13 mouse cellular contexts compared by ENCODE assay signal in genomic region chr9:21105760-21106564, GRCm38 (mm10). TPM values are rescaled to one million over a fixed set of nuclear protein-coding genes. Genes with fewer than 3 reads are reported as not detected.
DNase-seq lines count a peak whose midpoint lies in the region; ATAC-seq lines count a peak whose summit lies in the region.
"Had no signal": no experiment of that assay in that cellular context is flagged by ENCODE, and none has a peak within 500 bp of the region (broad histone marks: within the 10 kb centered on the region; RNA-seq: fewer than 3 reads in every experiment).

No protein-coding gene starts in this region.

- H3K9me3 ChIP-seq in midbrain, embryonic 10.5 days (replicated peaks) = no peaks in the 10 kb centered on the region
- H3K9me3 ChIP-seq: forebrain, embryonic 10.5 days; lung, embryonic 15.5 days had no signal

- no peaks in the 10 kb centered on the region for H3K27me3 ChIP-seq in midbrain, embryonic 10.5 days (ENCODE audit: low read depth, poor library complexity, severe bottlenecking)
- H3K27me3 ChIP-seq: lung, embryonic 15.5 days had no signal

- peak; percentile 23 to 33 for DNase-seq in left cerebral cortex, postnatal 14 days (ENCODE audit: low spot score in 2 of 2)
- no peak for DNase-seq in left cerebral cortex, postnatal 10 days (ENCODE audit: extremely low spot score in 1 of 2, low spot score in 2 of 2)
- peak; percentile 60 for DNase-seq in brain, adult 2 months (ENCODE audit: low read depth, low spot score)
- DNase-seq in ovary, postnatal 10 days (ENCODE audit: low spot score) = no peak
- no peak for DNase-seq in midbrain, embryonic 10.5 days (ENCODE audit: low spot score)
- DNase-seq: adrenal gland, postnatal 14 days; cerebellum, adult 11 months; thymus, adult 18-20 months had no signal

- H3K27ac ChIP-seq in midbrain, embryonic 10.5 days (replicated peaks) = no peak overlapping the region
- H3K27ac ChIP-seq: forebrain, embryonic 10.5 days; lung, embryonic 15.5 days had no signal

- H3K4me3 ChIP-seq in midbrain, embryonic 10.5 days = no peak overlapping the region
- H3K4me3 ChIP-seq: forebrain, embryonic 10.5 days; lung, embryonic 15.5 days had no signal

- 83% methylated on average over 5 of the region's 5 CpGs for WGBS in midbrain, embryonic 10.5 days

- intact Hi-C loops in left cerebral cortex, postnatal 14 days (cut with DNase I) = no loop called here
- intact Hi-C loops in left cerebral cortex, postnatal 10 days (cut with DNase I) = no loop called here

- H3K36me3 ChIP-seq in midbrain, embryonic 10.5 days = peaks cover 8% of the 10 kb centered on the region; the same call in 1 of the 2 replicates
- H3K36me3 ChIP-seq: lung, embryonic 15.5 days had no signal

- ATAC-seq in erythroid progenitor cell, adult 5-6 weeks (replicated peaks; ENCODE audit: low FRiP score, poor library complexity, severe bottlenecking) = peak; percentile 92
- ATAC-seq in megakaryocyte progenitor cell, adult 5-6 weeks (replicated peaks; ENCODE audit: poor library complexity) = peak; percentile 63
- ATAC-seq: CD4-positive, CD25-positive, alpha-beta regulatory T cell, adult 4 months had no signal

- peaks cover 18% of the 10 kb centered on the region for H3K4me1 ChIP-seq in midbrain, embryonic 10.5 days

RNA-seq across cellular contexts. Expression of gene Raver1, which starts 14.2 kb away (rescaled TPM):
- 10 to 100 TPM; 30.0 to 30.9 TPM for total RNA-seq in left cerebral cortex, postnatal 14 days (2021)
- 10 to 100 TPM; 31.2 to 31.4 TPM for total RNA-seq in left cerebral cortex, postnatal 10 days (2021)
- total RNA-seq in erythroid progenitor cell, adult 5-6 weeks (2015; ENCODE audit: low replicate concordance) = 18.4 and 23.4 TPM in 2 replicates
- 21.1 and 32.5 TPM in 2 replicates for total RNA-seq in erythroid progenitor cell, adult 5-6 weeks (2017; ENCODE audit: low replicate concordance)
- 48.4 and 60.3 TPM in 2 replicates for total RNA-seq in megakaryocyte progenitor cell, adult 5-6 weeks (2015)
- 28.4 and 30.0 TPM in 2 replicates for total RNA-seq in megakaryocyte progenitor cell, adult 5-6 weeks (2017)
- 95.4 and 102 TPM in 2 replicates for polyA plus RNA-seq in midbrain, embryonic 10.5 days (2016; fragmentation: Nextera tagmentation; extraction: Ambion mirVana)

RNA-seq across cellular contexts. Expression of gene Gm38431, which starts 14.2 kb away (rescaled TPM):
- total RNA-seq in left cerebral cortex, postnatal 14 days (2021) = 1 to 10 TPM; 1.8 to 2.6 TPM
- total RNA-seq in left cerebral cortex, postnatal 10 days (2021) = 1 to 10 TPM; 2.1 to 3.2 TPM
- 30.6 and 34.0 TPM in 2 replicates for total RNA-seq in erythroid progenitor cell, adult 5-6 weeks (2015; ENCODE audit: low replicate concordance)
- 4.2 TPM in 1 of 2 replicates, not detected in the other for total RNA-seq in erythroid progenitor cell, adult 5-6 weeks (2017; ENCODE audit: low replicate concordance)
- total RNA-seq in megakaryocyte progenitor cell, adult 5-6 weeks (2015) = 64.5 and 66.7 TPM in 2 replicates
- total RNA-seq in megakaryocyte progenitor cell, adult 5-6 weeks (2017) = 4.0 and 4.5 TPM in 2 replicates
- 3.4 and 3.9 TPM in 2 replicates for polyA plus RNA-seq in midbrain, embryonic 10.5 days (2016; fragmentation: Nextera tagmentation; extraction: Ambion mirVana)

RNA-seq across cellular contexts. Expression of gene Tyk2, which starts 25.1 kb away (rescaled TPM):
- 10 to 100 TPM; 11.7 to 12.0 TPM for total RNA-seq in left cerebral cortex, postnatal 14 days (2021)
- 10 to 100 TPM; 11.2 to 13.2 TPM for total RNA-seq in left cerebral cortex, postnatal 10 days (2021)
- 2.5 and 5.0 TPM in 2 replicates for total RNA-seq in erythroid progenitor cell, adult 5-6 weeks (2015; ENCODE audit: low replicate concordance)
- total RNA-seq in erythroid progenitor cell, adult 5-6 weeks (2017; ENCODE audit: low replicate concordance) = 4.7 and 5.0 TPM in 2 replicates
- 12.0 and 12.5 TPM in 2 replicates for total RNA-seq in megakaryocyte progenitor cell, adult 5-6 weeks (2015)
- total RNA-seq in megakaryocyte progenitor cell, adult 5-6 weeks (2017) = 16.7 and 17.9 TPM in 2 replicates
- polyA plus RNA-seq in midbrain, embryonic 10.5 days (2016; fragmentation: Nextera tagmentation; extraction: Ambion mirVana) = 13.6 and 14.8 TPM in 2 replicates

RNA-seq across cellular contexts. Expression of gene Fdx1l, which starts 32.5 kb away (rescaled TPM):
- total RNA-seq in left cerebral cortex, postnatal 14 days (2021) = 10 to 100 TPM; 54.8 to 55.0 TPM
- 10 to 100 TPM; 48.1 to 53.0 TPM for total RNA-seq in left cerebral cortex, postnatal 10 days (2021)
- total RNA-seq in erythroid progenitor cell, adult 5-6 weeks (2015; ENCODE audit: low replicate concordance) = 13.0 and 19.8 TPM in 2 replicates
- total RNA-seq in erythroid progenitor cell, adult 5-6 weeks (2017; ENCODE audit: low replicate concordance) = 7.8 and 19.7 TPM in 2 replicates
- total RNA-seq in megakaryocyte progenitor cell, adult 5-6 weeks (2015) = 20.5 and 25.2 TPM in 2 replicates
- 41.5 and 64.8 TPM in 2 replicates for total RNA-seq in megakaryocyte progenitor cell, adult 5-6 weeks (2017)
- 57.1 and 66.7 TPM in 2 replicates for polyA plus RNA-seq in midbrain, embryonic 10.5 days (2016; fragmentation: Nextera tagmentation; extraction: Ambion mirVana)

RNA-seq across cellular contexts. Expression of gene Gm49373, which starts 33.1 kb away (rescaled TPM):
- total RNA-seq in left cerebral cortex, postnatal 14 days (2021) = under 1 TPM; 0.72 to 0.90 TPM
- 1 to 10 TPM in 1 of 2 experiments, not detected in 1; 1.1 TPM for total RNA-seq in left cerebral cortex, postnatal 10 days (2021)
- total RNA-seq in erythroid progenitor cell, adult 5-6 weeks (2015; ENCODE audit: low replicate concordance) = not detected in 2 replicates
- not detected in 2 replicates for total RNA-seq in erythroid progenitor cell, adult 5-6 weeks (2017; ENCODE audit: low replicate concordance)
- total RNA-seq in megakaryocyte progenitor cell, adult 5-6 weeks (2015) = 1.0 and 1.9 TPM in 2 replicates
- total RNA-seq in megakaryocyte progenitor cell, adult 5-6 weeks (2017) = not detected in 2 replicates
- 1.0 and 1.3 TPM in 2 replicates for polyA plus RNA-seq in midbrain, embryonic 10.5 days (2016; fragmentation: Nextera tagmentation; extraction: Ambion mirVana)

Comparison
In these comparisons a context has a peak if more than half of its experiments do, and no peak if none do; other contexts are left out.
1. DNase-seq: peak in left cerebral cortex, postnatal 14 days (2 of 2) and brain, adult 2 months (single experiment); none in left cerebral cortex, postnatal 10 days (0 of 2), ovary, postnatal 10 days (single experiment) and midbrain, embryonic 10.5 days (single experiment).